Mouse (Mus musculus) left cerebral cortex, adult 8-10 months (tissue): Measurements from ENCODE around the gene Tjp1. TPM values are rescaled to one million over a fixed set of nuclear protein-coding genes. Genes with fewer than 3 reads are reported as not detected.

Source experiments
- DNase-seq, 2 experiments: peaks; one replicate each; pipeline ENCODE4 v3.0.0; 2022; ENCODE audit warnings: low spot score in 2 of 2
- total RNA-seq, 4 experiments: library from RNA; stranded (reverse); gene quantifications; 2 replicates each; pipeline ENCODE4 v1.2.4; 2022

Tjp1 gene
- total RNA-seq, 4 experiments from 2014 or later: 118 to 152 (median 141) TPM

GRCm38 (mm10) chr7:65489195-65489594, 38.4 kb downstream of the Tjp1 start:
- DNase-seq: no peak

- no peak for DNase-seq
These were observed 41.3 kb downstream of the Tjp1 start for GRCm38 (mm10) chr7:65486259-65486681.

GRCm38 (mm10) chr7:65484170-65484778, 43.3 kb downstream of the Tjp1 start:
- DNase-seq: no peak

DNA sequence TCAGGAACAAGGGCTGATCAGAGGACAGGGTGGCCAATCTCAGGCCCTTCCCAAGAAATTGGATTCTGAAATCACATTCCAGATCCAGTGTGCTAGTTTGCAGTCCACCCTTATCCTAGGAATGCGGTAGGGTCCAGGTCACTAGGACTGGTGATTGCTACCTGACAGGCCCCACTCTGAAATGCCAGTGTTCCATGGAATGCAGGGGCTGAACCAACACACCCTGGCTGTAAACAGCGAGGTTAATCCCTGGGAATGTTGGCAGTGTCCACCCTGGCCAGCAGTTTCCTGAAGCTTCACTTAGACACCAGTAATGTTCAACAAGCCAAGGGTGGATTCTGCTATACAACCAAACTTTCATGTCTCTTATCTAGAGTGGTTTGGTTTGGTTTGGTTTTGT, 45.4 kb downstream of the Tjp1 start:
- DNase-seq: no peak

DNA sequence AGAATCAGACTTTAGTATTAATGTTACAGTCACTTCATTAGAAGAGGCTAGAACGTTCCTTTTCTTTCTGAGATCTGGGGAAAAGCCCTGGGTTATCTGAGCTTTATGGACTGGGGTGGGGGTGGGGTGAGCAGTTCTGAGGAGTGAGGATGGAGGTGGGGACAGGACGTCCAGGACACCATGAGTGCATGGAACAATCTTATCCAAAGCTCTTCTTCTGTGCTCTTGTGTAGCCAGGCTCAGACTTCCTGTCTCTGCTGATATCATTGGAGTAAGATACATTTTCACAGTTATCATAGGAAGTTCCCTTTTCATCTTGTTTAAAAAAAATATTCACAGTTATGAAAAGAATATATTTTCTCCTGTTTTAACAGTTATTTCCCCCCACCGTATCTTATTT, 55.5 kb downstream of the Tjp1 start:
- DNase-seq: no peak

GRCm38 (mm10) chr7:65471406-65471805, 56.2 kb downstream of the Tjp1 start:
- no peak for DNase-seq

GRCm38 (mm10) chr7:65470214-65470613, 57.4 kb downstream of the Tjp1 start:
- no peak for DNase-seq

DNA sequence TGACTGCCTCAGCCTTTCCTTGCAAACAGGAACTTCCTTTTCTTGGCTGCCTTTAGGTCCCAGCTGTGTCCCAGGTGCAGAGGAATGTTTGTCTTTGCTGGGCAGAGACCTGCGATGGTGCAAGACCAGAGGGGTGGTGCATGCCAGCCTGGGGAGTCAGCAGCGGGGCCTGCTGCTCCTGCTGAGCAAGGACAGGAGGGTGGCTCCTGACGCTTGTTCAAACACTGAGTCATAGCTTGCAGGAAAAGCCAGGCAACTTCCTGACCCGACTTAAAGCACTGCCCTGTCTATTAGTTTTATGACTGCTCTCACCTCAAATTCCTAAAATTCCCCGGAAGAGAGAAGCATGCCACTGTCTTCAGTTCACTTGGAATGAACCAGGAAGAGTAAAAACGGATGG, 57.9 kb downstream of the Tjp1 start:
- no peak for DNase-seq

GRCm38 (mm10) chr7:65468191-65468590, 59.4 kb downstream of the Tjp1 start:
- no peak for DNase-seq

- no peak for DNase-seq
These were observed 60.1 kb downstream of the Tjp1 start for GRCm38 (mm10) chr7:65467306-65468021.

DNA sequence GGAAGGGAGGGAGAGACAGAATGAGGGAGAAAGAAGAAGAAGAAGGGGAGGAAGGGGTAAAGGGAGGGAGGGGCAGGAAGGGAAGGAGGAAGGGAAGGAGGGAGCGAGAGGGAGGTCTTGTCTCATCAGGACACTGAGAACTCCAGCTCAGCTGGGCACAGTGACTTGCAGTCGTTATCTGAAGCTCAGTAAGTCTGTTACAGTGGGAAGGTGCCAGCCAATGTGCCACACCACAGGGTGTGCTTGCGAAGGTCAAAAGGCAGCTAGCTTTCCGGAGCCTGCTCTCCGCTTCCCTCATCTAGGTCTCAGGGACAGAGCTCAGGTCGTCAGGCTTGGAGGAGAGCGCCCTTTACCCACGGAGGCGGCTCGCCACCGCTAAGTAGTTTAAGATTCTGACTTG, 61.4 kb downstream of the Tjp1 start:
- no peak for DNase-seq

- no peak for DNase-seq
These were observed 63.0 kb downstream of the Tjp1 start for GRCm38 (mm10) chr7:65464518-65465037.

GRCm38 (mm10) chr7:65463438-65463837, 64.1 kb downstream of the Tjp1 start:
- no peak for DNase-seq

DNA sequence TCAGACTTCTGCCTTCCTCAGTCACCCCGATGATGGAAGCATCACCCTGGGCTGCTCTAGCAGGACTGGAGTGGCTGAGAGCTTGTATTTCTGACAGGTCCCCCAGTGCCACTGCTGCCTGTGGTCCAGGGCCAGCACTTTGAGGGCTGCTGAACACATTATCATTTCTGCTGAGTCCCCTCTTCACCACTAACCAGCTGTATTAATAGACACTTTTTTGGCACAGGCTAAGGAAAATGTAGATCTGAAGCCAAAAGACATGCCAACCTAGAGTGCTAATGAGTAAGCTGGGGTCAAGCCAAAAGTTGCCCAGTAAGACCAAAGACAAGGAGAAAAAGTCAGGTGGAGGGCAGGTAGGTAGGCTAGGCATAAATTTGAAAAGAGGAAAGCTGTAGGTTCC, 66.2 kb downstream of the Tjp1 start:
- DNase-seq: no peak

DNA sequence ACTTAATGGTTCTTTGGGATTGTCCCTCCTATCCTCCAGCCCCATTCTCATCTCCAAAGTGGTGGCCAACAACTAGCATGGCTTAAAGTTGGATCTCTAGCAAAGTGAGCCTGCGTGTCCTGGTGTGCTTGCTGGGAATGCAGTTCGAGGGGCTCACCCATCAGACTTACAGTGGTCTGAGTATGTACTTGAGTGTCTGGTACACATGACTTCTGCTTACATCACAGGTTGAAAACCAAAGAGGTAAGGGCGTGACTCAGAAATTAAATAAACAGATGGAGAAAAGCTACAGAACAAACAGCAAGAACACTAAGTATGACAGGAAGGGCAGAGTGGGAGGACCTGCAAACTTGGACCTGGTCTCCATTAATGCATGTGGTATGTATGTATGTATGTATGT, 67.4 kb downstream of the Tjp1 start:
- no peak for DNase-seq

DNA sequence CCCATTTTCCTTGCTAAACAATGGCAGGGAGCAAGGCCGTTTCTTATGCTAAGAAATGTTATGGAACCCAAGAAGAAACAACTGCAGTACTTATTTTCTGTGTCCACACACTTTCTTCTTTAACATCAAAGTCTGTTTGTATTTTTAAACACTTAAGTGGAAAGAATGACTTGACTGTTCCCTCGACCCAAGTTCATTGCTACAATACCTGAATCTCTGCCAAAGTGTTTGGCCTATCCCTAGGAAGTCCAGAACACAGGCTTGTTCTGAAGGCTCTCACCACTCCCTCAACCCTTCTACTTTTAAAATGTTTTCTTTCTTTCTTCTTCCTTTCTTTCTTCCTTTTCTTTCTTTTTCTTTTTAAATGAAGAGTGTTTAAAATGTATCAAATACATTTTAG, 71.5 kb downstream of the Tjp1 start:
- DNase-seq: no peak

GRCm38 (mm10) chr7:65455208-65455607, 72.4 kb downstream of the Tjp1 start:
- no peak for DNase-seq

DNA sequence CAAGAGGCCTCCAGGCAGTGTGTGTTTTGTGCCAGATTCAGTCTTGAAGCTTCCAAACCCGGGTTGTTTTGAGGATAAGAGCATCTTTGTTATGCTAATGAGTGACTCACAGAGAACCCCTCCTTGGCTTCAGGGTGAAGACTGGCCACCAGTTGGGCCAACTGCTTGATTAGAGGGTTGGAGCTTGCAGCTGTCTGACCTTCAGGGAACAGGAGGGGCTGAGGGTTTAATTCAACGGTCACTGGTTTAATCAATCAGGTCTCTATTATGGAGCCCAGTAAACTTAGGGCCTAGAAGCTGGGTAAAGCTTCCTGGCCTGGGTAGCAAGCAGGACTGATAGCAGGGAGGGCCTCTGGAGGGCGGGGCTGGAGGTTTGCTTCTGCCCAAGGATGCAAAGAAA, 73.3 kb downstream of the Tjp1 start:
- DNase-seq: no peak

DNA sequence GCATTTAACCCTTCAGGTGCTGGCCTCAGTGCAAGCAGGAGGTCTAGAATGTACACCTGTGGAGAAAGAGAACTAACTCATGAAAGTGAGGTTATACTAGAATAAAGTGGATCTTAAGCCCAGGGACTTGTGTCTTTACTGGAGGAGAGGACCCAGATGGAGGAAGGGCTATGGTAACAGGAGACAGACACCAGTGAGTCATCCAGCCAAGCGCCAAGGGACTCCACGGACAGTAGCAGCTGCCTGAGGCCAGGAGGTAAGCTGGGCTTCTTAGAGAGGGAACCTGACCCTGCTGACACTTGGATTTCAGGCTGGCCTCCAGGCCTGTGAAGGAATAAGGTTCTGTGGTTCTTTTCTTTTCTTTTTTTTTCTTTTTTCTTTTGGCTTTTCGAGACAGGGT, 75.3 kb downstream of the Tjp1 start:
- no peak for DNase-seq

DNA sequence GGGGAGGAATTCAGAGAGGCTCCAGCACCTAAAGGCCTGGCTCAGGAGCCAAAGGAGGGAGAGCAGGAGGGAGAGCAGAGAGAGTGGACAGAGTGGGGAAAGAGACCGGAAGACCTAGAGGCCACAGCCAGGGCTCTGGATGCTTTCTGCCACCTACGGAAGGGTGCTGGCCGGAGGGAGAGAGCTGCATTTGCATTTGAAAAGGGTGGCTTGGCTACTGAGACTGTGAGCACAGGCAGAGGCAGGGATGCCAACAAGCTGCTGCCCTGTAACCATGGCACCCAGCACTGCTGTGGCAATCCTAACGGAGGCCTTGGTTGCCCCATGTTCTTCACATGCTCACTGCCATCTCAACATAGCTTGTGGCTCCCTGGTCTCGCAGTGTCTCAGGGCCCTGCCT, 77.4 kb downstream of the Tjp1 start:
- DNase-seq: no peak

DNA sequence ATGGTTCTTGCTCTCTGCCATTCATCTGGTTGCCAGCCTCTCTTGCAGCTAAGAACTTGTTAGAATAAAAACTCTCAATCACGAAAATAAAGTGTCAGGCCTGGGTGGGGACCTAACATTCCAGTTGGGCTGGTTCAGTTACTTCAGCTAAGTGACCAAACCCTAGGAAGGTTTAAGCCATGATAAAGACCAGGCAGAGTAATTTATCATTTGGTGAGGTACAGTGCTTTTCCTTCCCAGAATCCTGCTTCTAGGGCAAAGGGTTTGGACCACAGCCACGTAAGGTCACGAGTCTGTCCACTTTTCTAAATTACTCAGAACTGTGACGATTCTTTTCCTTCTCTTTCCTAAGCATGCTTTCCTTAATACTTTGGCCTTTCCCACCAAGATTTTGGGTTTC, 86.1 kb downstream of the Tjp1 start:
- no peak for DNase-seq

- DNase-seq: no peak
These were observed 88.1 kb downstream of the Tjp1 start for GRCm38 (mm10) chr7:65439518-65439917.

DNA sequence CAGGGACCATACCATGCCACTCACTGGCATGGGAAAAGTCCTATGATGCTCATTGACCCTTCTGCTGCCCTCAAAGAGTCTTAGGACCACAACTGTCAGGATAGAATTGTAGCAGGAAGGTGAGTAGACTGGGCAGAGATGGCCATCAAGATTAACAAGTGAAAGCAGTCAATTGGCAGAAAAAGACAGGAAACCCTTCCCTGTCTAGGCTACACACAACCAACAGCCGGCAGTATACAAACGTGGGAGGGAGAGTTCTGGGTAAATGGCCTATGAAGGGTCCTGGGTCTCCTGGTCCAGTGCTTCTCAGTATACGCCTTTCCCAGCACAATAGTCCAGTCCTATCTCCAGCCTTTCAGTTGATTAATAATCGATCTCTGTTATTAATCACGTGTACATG, 89.4 kb downstream of the Tjp1 start:
- no peak for DNase-seq
